Mouse (Mus musculus) brain, embryonic 14.5 days (tissue): ENCODE results near the gene Rad9b.

Experiments
- CTCF ChIP-seq: fragments of 200-500 bp; IDR thresholded peaks from 2 replicates; pipeline ENCODE4 v1.5.1; 2012; ENCODE audit warnings: inconsistent platforms, mild to moderate bottlenecking, moderate library complexity, borderline replicate concordance; ENCODE audit not compliant: insufficient read depth, insufficient read length; ENCODE audit errors: extremely low read depth
- POLR2A ChIP-seq: fragments of 200-500 bp; IDR thresholded peaks from 2 replicates; pipeline ENCODE4 v1.6.1; 2012; ENCODE audit warnings: mild to moderate bottlenecking, inconsistent platforms, borderline replicate concordance; ENCODE audit not compliant: poor library complexity, insufficient read depth, insufficient read length, severe bottlenecking; ENCODE audit errors: extremely low read depth

GRCm38 (mm10) chr5:122334682-122335081 is 19.4 kb downstream of the Rad9b start:
- no peak for TF ChIP-seq CTCF
- TF ChIP-seq POLR2A = no peak
